Mouse (Mus musculus): ENCODE results near the gene Mast4. TPM values are rescaled to one million over a fixed set of nuclear protein-coding genes. Genes with fewer than 3 reads are reported as not detected.

Gene Mast4
- polyA plus RNA-seq, 1 experiment from 2014 or later: 45.4 TPM

- Histone ChIP-seq H3K27me3 (ENCODE audit: control insufficient read depth, insufficient read depth, low read length) (no peaks in the 10 kb centered on the region), H3K36me3 (ENCODE audit: control insufficient read depth, insufficient read depth, low read length) (no peaks in the 10 kb centered on the region), H3K9ac (ENCODE audit: low read depth, low read length) (no peak overlapping the region), H3K4me2 (no peak overlapping the region), H3K27ac (ENCODE audit: low read depth, low read length) (no peak overlapping the region), H3K9me3 (replicated peaks; ENCODE audit: control insufficient read depth, low read length) (no peaks in the 10 kb centered on the region), H3K4me1 (ENCODE audit: control insufficient read depth, insufficient read depth, low read length) (no peaks in the 10 kb centered on the region), H3K4me3 (ENCODE audit: low read depth, low read length) (no peak overlapping the region)
- no peak for ATAC-seq (replicated peaks; ENCODE audit: insufficient number of reproducible peaks, low FRiP score, low TSS enrichment)
- 82% methylated on average over 5 of the region's 5 CpGs for WGBS (ENCODE audit: insufficient replicate concordance)
Measured at GRCm38 (mm10) chr13:102690184-102690583, 644.1 kb downstream of the Mast4 start.

DNA sequence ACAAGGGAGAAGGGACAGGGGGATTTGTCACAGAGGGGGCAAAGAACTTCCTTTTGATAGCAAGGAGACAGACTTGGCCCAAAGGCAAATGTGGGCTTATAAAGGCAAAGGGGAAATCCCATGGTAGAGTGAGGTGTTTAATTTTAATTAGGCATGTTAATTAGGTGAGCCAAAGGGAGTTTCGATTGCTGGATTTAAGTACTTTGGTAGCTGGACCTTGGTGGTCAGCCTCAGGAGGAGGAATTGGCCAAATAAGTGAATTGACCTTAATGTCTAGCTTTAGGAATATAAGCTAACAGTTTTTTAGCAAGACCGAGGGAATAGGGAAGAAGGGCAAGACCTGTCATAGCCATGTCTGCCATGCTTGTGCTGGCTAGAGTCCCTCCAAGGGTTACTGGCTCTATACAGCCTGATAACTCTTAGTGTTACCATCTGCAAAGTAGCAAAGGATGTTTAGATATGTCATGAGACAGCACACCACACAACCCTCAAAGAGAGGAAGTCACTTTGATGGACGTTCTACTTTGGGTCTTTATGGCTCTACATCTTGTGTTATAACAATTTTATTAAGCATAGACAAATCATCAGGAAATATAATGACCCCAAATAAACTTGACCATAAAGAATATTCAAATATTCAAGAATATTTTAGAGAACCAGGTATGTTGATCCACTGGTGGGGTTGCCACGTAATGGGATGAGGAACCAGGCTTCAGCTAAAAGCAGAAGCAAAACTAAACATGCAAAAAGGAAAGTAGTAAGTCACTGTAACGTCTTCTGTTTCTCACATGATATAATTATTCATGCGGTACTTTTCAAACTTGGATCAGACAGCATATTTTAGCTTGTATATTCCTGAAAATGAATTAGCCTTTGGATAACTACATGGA is 644.9 kb downstream of the Mast4 start:
- no peaks in the 10 kb centered on the region for H3K4me1 ChIP-seq (ENCODE audit: control insufficient read depth, insufficient read depth, low read length)
- no peaks in the 10 kb centered on the region for H3K27me3 ChIP-seq (ENCODE audit: control insufficient read depth, insufficient read depth, low read length)
- H3K36me3 ChIP-seq (ENCODE audit: control insufficient read depth, insufficient read depth, low read length): no peaks in the 10 kb centered on the region
- WGBS (ENCODE audit: insufficient replicate concordance): 76% methylated on average over 6 of the region's 6 CpGs
- no peak overlapping the region for H3K9ac ChIP-seq (ENCODE audit: low read depth, low read length)
- H3K4me2 ChIP-seq: no peak overlapping the region
- ATAC-seq (replicated peaks; ENCODE audit: insufficient number of reproducible peaks, low FRiP score, low TSS enrichment): no peak
- no peak overlapping the region for H3K4me3 ChIP-seq (ENCODE audit: low read depth, low read length)
- H3K9me3 ChIP-seq (replicated peaks; ENCODE audit: control insufficient read depth, low read length): no peaks in the 10 kb centered on the region
- H3K27ac ChIP-seq (ENCODE audit: low read depth, low read length): no peak overlapping the region

- no peak overlapping the region for H3K4me2 ChIP-seq
- no peaks in the 10 kb centered on the region for H3K4me1 ChIP-seq (ENCODE audit: control insufficient read depth, insufficient read depth, low read length)
- no peak for ATAC-seq (replicated peaks; ENCODE audit: insufficient number of reproducible peaks, low FRiP score, low TSS enrichment)
- no peaks in the 10 kb centered on the region for H3K9me3 ChIP-seq (replicated peaks; ENCODE audit: control insufficient read depth, low read length)
- H3K27ac ChIP-seq (ENCODE audit: low read depth, low read length): no peak overlapping the region
- no peak overlapping the region for H3K4me3 ChIP-seq (ENCODE audit: low read depth, low read length)
- no peaks in the 10 kb centered on the region for H3K36me3 ChIP-seq (ENCODE audit: control insufficient read depth, insufficient read depth, low read length)
- 90% methylated on average over 1 of the region's 1 CpGs for WGBS (ENCODE audit: insufficient replicate concordance)
- H3K27me3 ChIP-seq (ENCODE audit: control insufficient read depth, insufficient read depth, low read length): no peaks in the 10 kb centered on the region
- no peak overlapping the region for H3K9ac ChIP-seq (ENCODE audit: low read depth, low read length)
Measured at GRCm38 (mm10) chr13:102688121-102688520, 646.2 kb downstream of the Mast4 start.

GRCm38 (mm10) chr13:102684890-102685289 is 649.4 kb downstream of the Mast4 start:
- WGBS (ENCODE audit: insufficient replicate concordance): 66% methylated on average over 4 of the region's 4 CpGs
- no peak for ATAC-seq (replicated peaks; ENCODE audit: insufficient number of reproducible peaks, low FRiP score, low TSS enrichment)
- Histone ChIP-seq H3K4me2 (no peak overlapping the region), H3K27me3 (ENCODE audit: control insufficient read depth, insufficient read depth, low read length) (no peaks in the 10 kb centered on the region), H3K9ac (ENCODE audit: low read depth, low read length) (no peak overlapping the region), H3K27ac (ENCODE audit: low read depth, low read length) (no peak overlapping the region), H3K4me3 (ENCODE audit: low read depth, low read length) (no peak overlapping the region), H3K9me3 (replicated peaks; ENCODE audit: control insufficient read depth, low read length) (no peaks in the 10 kb centered on the region), H3K4me1 (ENCODE audit: control insufficient read depth, insufficient read depth, low read length) (no peaks in the 10 kb centered on the region), H3K36me3 (ENCODE audit: control insufficient read depth, insufficient read depth, low read length) (no peaks in the 10 kb centered on the region)
